Mouse (Mus musculus): Measurements from ENCODE around the gene Phf6. TPM values are rescaled to one million over a fixed set of nuclear protein-coding genes. Genes with fewer than 3 reads are reported as not detected.
A peak's percentile ranks its signal among the peaks of the same experiment; 100 is the strongest.
"Not testable (repeated sequence)": the region's sequence is repeated elsewhere in the genome, so short reads cannot be mapped to it uniquely, and the experiment has no call there.

Phf6 gene
- polyA plus RNA-seq, 1 experiment from 2014 or later, result 66.9 TPM

GRCm38 (mm10) chrX:52965149-52965548, 53.1 kb downstream of the Phf6 start:
- Histone ChIP-seq H3K27ac (ENCODE audit: low read length) (no peak overlapping the region), H3K27me3 (ENCODE audit: control insufficient read depth, insufficient read depth, low read depth, low read length) (no peaks in the 10 kb centered on the region), H3K9ac (ENCODE audit: low read depth, low read length) (no peak overlapping the region), H3K4me1 (ENCODE audit: control insufficient read depth, insufficient read depth, low read length) (no peaks in the 10 kb centered on the region), H3K4me2 (ENCODE audit: low read length) (no peak overlapping the region), H3K4me3 (ENCODE audit: low read depth, low read length) (no peak overlapping the region), H3K9me3 (replicated peaks; ENCODE audit: control insufficient read depth, low read length, poor library complexity, severe bottlenecking) (no peaks in the 10 kb centered on the region), H3K36me3 (ENCODE audit: control insufficient read depth, insufficient read depth, low read length) (no peaks in the 10 kb centered on the region)
- WGBS, result 91% methylated on average over 2 of the region's 2 CpGs
- ATAC-seq, result no peak

DNA sequence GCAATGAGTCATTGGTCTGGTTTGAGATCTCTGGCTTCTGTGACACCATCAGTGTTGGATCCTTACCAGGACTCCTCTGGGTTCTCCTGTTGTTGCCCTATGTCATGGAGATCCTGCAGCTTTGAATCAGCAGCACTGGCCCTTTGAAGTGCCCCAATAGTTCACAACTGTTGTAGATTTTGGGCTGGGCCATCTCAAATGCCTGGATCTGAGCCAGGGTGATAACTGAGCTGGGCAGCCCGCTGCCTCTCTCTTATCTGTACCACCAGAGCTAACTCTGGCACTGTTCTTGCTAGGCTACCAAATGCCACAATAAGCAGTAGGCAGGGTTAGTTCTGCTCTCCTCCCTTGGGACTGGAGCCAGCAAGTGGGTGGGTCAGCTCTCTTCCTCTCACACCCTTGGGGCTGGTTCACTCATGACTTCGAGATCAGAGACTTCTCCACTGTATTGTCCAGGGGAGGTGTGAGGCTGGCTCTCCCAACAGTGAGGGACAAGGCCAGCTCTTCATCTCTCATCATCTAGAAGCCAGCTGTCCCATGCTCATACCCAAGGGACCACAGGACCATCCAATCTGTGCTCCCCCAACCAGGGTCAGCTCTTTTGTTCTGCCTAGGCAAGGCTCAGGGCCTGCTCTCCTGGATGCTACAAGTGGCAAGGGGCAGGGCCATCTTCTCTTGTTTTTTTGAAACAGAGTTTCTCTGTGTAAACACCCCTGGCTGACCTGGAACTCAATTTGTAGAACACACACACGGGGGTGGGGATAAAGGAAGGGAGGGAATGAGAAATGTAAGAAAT, 59.3 kb downstream of the Phf6 start:
- Histone ChIP-seq H3K9me3 (replicated peaks; ENCODE audit: control insufficient read depth, low read length, poor library complexity, severe bottlenecking) (no peaks in the 10 kb centered on the region), H3K4me2 (ENCODE audit: low read length) (no peak overlapping the region), H3K27me3 (ENCODE audit: control insufficient read depth, insufficient read depth, low read depth, low read length) (no peaks in the 10 kb centered on the region), H3K4me3 (ENCODE audit: low read depth, low read length) (no peak overlapping the region), H3K27ac (ENCODE audit: low read length) (no peak overlapping the region), H3K36me3 (ENCODE audit: control insufficient read depth, insufficient read depth, low read length) (no peaks in the 10 kb centered on the region), H3K9ac (ENCODE audit: low read depth, low read length) (no peak overlapping the region), H3K4me1 (ENCODE audit: control insufficient read depth, insufficient read depth, low read length) (no peaks in the 10 kb centered on the region)
- WGBS, result 66% methylated on average over 3 of the region's 3 CpGs
- no peak for ATAC-seq

DNA sequence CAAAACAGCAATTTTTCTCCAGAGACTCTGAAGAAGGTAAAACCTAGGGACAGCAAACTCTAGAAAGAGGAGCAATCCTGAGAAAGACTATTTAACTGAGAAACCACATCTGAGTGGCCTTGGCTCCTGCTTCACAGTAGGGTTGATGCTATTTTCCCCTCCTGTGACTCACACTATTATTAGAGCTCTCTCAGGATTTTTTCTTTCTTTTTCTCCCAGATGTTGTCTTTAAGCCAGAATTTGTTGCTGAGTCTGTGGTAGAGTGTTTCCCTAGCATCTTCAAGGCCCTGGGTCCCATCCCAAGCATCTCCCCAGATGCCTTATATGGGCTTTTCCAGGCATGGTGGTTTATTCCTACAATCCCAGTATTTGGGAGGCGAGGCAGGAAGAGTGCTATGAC, 60.1 kb downstream of the Phf6 start:
- Histone ChIP-seq H3K9me3 (replicated peaks; ENCODE audit: control insufficient read depth, low read length, poor library complexity, severe bottlenecking) (no peaks in the 10 kb centered on the region), H3K27me3 (ENCODE audit: control insufficient read depth, insufficient read depth, low read depth, low read length) (no peaks in the 10 kb centered on the region), H3K4me2 (ENCODE audit: low read length) (no peak overlapping the region), H3K27ac (ENCODE audit: low read length) (no peak overlapping the region), H3K36me3 (ENCODE audit: control insufficient read depth, insufficient read depth, low read length) (no peaks in the 10 kb centered on the region), H3K4me3 (ENCODE audit: low read depth, low read length) (no peak overlapping the region), H3K9ac (ENCODE audit: low read depth, low read length) (no peak overlapping the region), H3K4me1 (ENCODE audit: control insufficient read depth, insufficient read depth, low read length) (no peaks in the 10 kb centered on the region)
- ATAC-seq, result no peak
- WGBS, result 59% methylated on average over 1 of the region's 1 CpGs

DNA sequence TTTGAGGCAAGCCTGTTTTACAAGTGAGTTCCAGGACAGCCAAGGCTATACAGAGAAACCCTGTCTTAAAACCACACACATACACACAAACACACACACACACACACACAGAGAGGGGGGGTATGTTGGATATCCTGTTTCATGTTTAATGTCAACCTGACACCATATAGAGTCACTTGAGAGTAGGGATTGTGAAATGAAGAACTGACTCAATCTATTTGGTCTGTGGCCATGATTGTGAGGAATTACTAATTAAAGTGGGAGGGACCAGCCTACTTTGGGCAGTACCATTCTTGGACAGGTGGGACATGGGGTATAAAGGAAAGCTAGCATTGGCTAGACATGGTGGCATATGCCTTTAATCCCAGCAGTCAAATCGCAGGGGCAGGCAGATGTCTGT, 60.6 kb downstream of the Phf6 start:
- no peak for ATAC-seq
- Histone ChIP-seq H3K4me1 (ENCODE audit: control insufficient read depth, insufficient read depth, low read length) (no peaks in the 10 kb centered on the region), H3K27me3 (ENCODE audit: control insufficient read depth, insufficient read depth, low read depth, low read length) (no peaks in the 10 kb centered on the region), H3K9ac (ENCODE audit: low read depth, low read length) (no peak overlapping the region), H3K4me2 (ENCODE audit: low read length) (no peak overlapping the region), H3K9me3 (replicated peaks; ENCODE audit: control insufficient read depth, low read length, poor library complexity, severe bottlenecking) (no peaks in the 10 kb centered on the region), H3K27ac (ENCODE audit: low read length) (no peak overlapping the region), H3K36me3 (ENCODE audit: control insufficient read depth, insufficient read depth, low read length) (no peaks in the 10 kb centered on the region), H3K4me3 (ENCODE audit: low read depth, low read length) (no peak overlapping the region)
- 93% methylated on average over 1 of the region's 1 CpGs for WGBS

- Histone ChIP-seq H3K9ac (ENCODE audit: low read depth, low read length) (no peak overlapping the region), H3K4me3 (ENCODE audit: low read depth, low read length) (no peak overlapping the region), H3K36me3 (ENCODE audit: control insufficient read depth, insufficient read depth, low read length) (no peaks in the 10 kb centered on the region), H3K9me3 (replicated peaks; ENCODE audit: control insufficient read depth, low read length, poor library complexity, severe bottlenecking) (no peaks in the 10 kb centered on the region), H3K27ac (ENCODE audit: low read length) (no peak overlapping the region), H3K27me3 (ENCODE audit: control insufficient read depth, insufficient read depth, low read depth, low read length) (no peaks in the 10 kb centered on the region), H3K4me1 (ENCODE audit: control insufficient read depth, insufficient read depth, low read length) (no peaks in the 10 kb centered on the region), H3K4me2 (ENCODE audit: low read length) (no peak overlapping the region)
- ATAC-seq, result no peak
- WGBS, result 53% methylated on average over 1 of the region's 1 CpGs
Observed at GRCm38 (mm10) chrX:52978576-52978975, 66.5 kb downstream of the Phf6 start.

GRCm38 (mm10) chrX:52981378-52981777, 69.3 kb downstream of the Phf6 start:
- no peaks in the 10 kb centered on the region for H3K27me3 ChIP-seq (ENCODE audit: control insufficient read depth, insufficient read depth, low read depth, low read length)
- no peak overlapping the region for H3K27ac ChIP-seq (ENCODE audit: low read length)
- ATAC-seq, result no peak
- no peak overlapping the region for H3K9ac ChIP-seq (ENCODE audit: low read depth, low read length)
- H3K4me3 ChIP-seq (ENCODE audit: low read depth, low read length), result no peak overlapping the region
- no peaks in the 10 kb centered on the region for H3K9me3 ChIP-seq (replicated peaks; ENCODE audit: control insufficient read depth, low read length, poor library complexity, severe bottlenecking)
- H3K36me3 ChIP-seq (ENCODE audit: control insufficient read depth, insufficient read depth, low read length), result no peaks in the 10 kb centered on the region
- WGBS, result 74% methylated on average over 3 of the region's 3 CpGs
- H3K4me1 ChIP-seq (ENCODE audit: control insufficient read depth, insufficient read depth, low read length), result no peaks in the 10 kb centered on the region
- H3K4me2 ChIP-seq (ENCODE audit: low read length), result no peak overlapping the region

- Histone ChIP-seq H3K4me1 (ENCODE audit: control insufficient read depth, insufficient read depth, low read length) (0 out of 2 replicates have a peak, but pooled peaks cover 6% of the 10 kb centered on the region), H3K9me3 (replicated peaks; ENCODE audit: control insufficient read depth, low read length, poor library complexity, severe bottlenecking) (no peaks in the 10 kb centered on the region), H3K4me3 (ENCODE audit: low read depth, low read length) (peak within 1 kb of the TSS; percentile 46), H3K27me3 (ENCODE audit: control insufficient read depth, insufficient read depth, low read depth, low read length) (no peaks in the 10 kb centered on the region), H3K4me2 (ENCODE audit: low read length) (peak within 1 kb of the TSS; percentile 57), H3K36me3 (ENCODE audit: control insufficient read depth, insufficient read depth, low read length) (no peaks in the 10 kb centered on the region), H3K9ac (ENCODE audit: low read depth, low read length) (peak within 1 kb of the TSS; percentile 66), H3K27ac (ENCODE audit: low read length) (peak within 1 kb of the TSS; percentile 74)
- ATAC-seq, result peak; percentile 98
- WGBS, result 21% methylated on average over 61 of the region's 72 CpGs
Observed at GRCm38 (mm10) chrX:52987905-52988783, 76.1 kb downstream of the Phf6 start, which contains the start of gene Hprt. Gene Hprt (plus strand): TSS chrX:52988137.

- not testable (repeated sequence) for H3K4me2 ChIP-seq (ENCODE audit: low read length); H3K9me3 ChIP-seq (replicated peaks; ENCODE audit: control insufficient read depth, low read length, poor library complexity, severe bottlenecking); H3K9ac ChIP-seq (ENCODE audit: low read depth, low read length); H3K36me3 ChIP-seq (ENCODE audit: control insufficient read depth, insufficient read depth, low read length); H3K4me3 ChIP-seq (ENCODE audit: low read depth, low read length); H3K4me1 ChIP-seq (ENCODE audit: control insufficient read depth, insufficient read depth, low read length); ATAC-seq; H3K27ac ChIP-seq (ENCODE audit: low read length); H3K27me3 ChIP-seq (ENCODE audit: control insufficient read depth, insufficient read depth, low read depth, low read length)
- WGBS, result 80% methylated on average over 5 of the region's 5 CpGs
Observed at GRCm38 (mm10) chrX:52994726-52995125, 82.7 kb downstream of the Phf6 start.

- not testable (repeated sequence) for H3K4me3 ChIP-seq (ENCODE audit: low read depth, low read length); H3K4me2 ChIP-seq (ENCODE audit: low read length); H3K27ac ChIP-seq (ENCODE audit: low read length); H3K9me3 ChIP-seq (replicated peaks; ENCODE audit: control insufficient read depth, low read length, poor library complexity, severe bottlenecking); H3K27me3 ChIP-seq (ENCODE audit: control insufficient read depth, insufficient read depth, low read depth, low read length); H3K36me3 ChIP-seq (ENCODE audit: control insufficient read depth, insufficient read depth, low read length); H3K9ac ChIP-seq (ENCODE audit: low read depth, low read length); ATAC-seq; H3K4me1 ChIP-seq (ENCODE audit: control insufficient read depth, insufficient read depth, low read length)
- WGBS, result 65% methylated on average over 4 of the region's 4 CpGs
Observed at GRCm38 (mm10) chrX:53004887-53005286, 92.8 kb downstream of the Phf6 start.

All from midbrain, embryonic 16.5 days (tissue).